Mouse (Mus musculus) megakaryocyte, embryonic 14.5 days (primary cell): ENCODE measurements around the gene Tspan1.

Experiments used
- FLI1 ChIP-seq: IDR thresholded peaks from 2 replicates; pipeline ENCODE4 v1.6.1; 2012; ENCODE audit warnings: low read length, inconsistent platforms, mixed read lengths
- GATA1 ChIP-seq: IDR thresholded peaks from 3 replicates; pipeline ENCODE4 v1.6.1; 2012; ENCODE audit warnings: mixed read lengths, low read length, inconsistent platforms, borderline replicate concordance

DNA sequence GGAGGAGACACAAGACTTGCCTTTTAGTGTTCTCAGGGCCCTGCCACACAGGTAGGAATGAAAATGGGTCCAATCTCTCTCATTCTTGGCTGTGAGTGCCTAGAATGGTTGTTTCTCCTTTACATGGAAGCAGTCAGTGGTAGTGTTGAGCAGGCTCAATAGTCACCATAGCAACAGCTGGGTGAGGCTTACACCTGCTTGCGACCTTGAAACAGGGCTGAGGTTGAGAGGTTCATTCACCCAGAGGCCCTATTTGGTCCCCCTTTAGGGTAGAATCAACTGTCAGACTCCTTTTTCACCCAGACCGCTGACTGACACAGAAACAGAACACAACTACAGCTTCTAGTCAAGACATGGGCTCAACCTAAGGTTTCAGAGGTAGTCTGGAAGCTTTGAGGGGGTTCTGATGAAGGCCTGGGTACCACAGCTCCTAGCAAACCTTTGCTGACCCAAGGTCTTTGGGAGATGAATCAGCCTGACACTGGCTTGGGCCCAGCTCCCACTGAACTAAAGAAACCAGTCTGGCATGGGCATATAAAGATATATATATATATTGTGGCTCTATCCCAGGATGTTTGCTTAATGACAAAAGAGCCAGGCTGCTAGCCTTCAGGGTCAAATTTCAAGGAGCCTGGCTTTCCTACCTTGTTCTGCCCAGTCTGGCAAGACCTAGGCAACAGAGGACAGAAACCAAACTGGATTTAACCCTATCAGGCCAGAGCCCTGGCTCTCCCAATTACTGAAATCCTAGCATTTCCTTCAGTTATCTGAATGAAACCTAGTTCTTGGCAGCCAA is 2.4 kb downstream of the Tspan1 start:
- TF ChIP-seq GATA1 (no peak), FLI1 (no peak)
